ENCODE assay signal across 22 mouse cellular contexts in genomic region chr2:65207750-65208149, GRCm38 (mm10).
"Had no signal": no experiment of that assay in that cellular context is flagged by ENCODE, and none has a peak within 500 bp of the region (broad histone marks: within the 10 kb centered on the region; RNA-seq: fewer than 3 reads in every experiment).

No protein-coding gene starts in this region.

- H3K9me3 ChIP-seq: heart, embryonic 13.5 days; heart, embryonic 15.5 days; hindbrain, embryonic 13.5 days; hindbrain, embryonic 15.5 days; limb, embryonic 10.5 days; limb, embryonic 12.5 days; liver, embryonic 12.5 days had no signal

- H3K4me1 ChIP-seq: heart, embryonic 13.5 days; heart, embryonic 15.5 days; hindbrain, embryonic 13.5 days; hindbrain, embryonic 15.5 days; limb, embryonic 12.5 days; liver, embryonic 12.5 days had no signal

- ATAC-seq: hindbrain, postnatal 0 days; liver, embryonic 12.5 days had no signal

- H3K27ac ChIP-seq: gastrocnemius, adult 2 months; heart, embryonic 13.5 days; heart, embryonic 15.5 days; hindbrain, embryonic 13.5 days; hindbrain, embryonic 15.5 days; hindbrain, postnatal 0 days; layer of hippocampus, adult 2 months; left cerebral cortex, adult 2 months; limb, embryonic 10.5 days; limb, embryonic 12.5 days; liver, embryonic 12.5 days had no signal

- DNase-seq: gastrocnemius, adult 2 months; gastrocnemius, postnatal 10 days; gastrocnemius, postnatal 25 days; heart, adult 18-20 months; heart, postnatal 14 days; heart, postnatal 36 days; kidney, adult 18-20 months; kidney, adult 8-10 months; kidney, postnatal 10 days; kidney, postnatal 25 days; kidney, postnatal 4 days had no signal

- H3K27me3 ChIP-seq: heart, embryonic 13.5 days; heart, embryonic 15.5 days; hindbrain, embryonic 13.5 days; hindbrain, embryonic 15.5 days; limb, embryonic 12.5 days; liver, embryonic 12.5 days had no signal

- H3K9ac ChIP-seq: heart, embryonic 13.5 days; heart, embryonic 15.5 days; hindbrain, embryonic 13.5 days; hindbrain, embryonic 15.5 days; limb, embryonic 12.5 days; liver, embryonic 12.5 days had no signal

- H3K4me2 ChIP-seq: heart, embryonic 11.5 days; heart, embryonic 13.5 days; heart, embryonic 15.5 days; hindbrain, embryonic 13.5 days; hindbrain, embryonic 15.5 days; limb, embryonic 12.5 days; liver, embryonic 12.5 days had no signal

- H3K4me3 ChIP-seq: gastrocnemius, adult 2 months; heart, embryonic 13.5 days; heart, embryonic 15.5 days; hindbrain, embryonic 13.5 days; hindbrain, embryonic 15.5 days; layer of hippocampus, adult 2 months; left cerebral cortex, adult 2 months; limb, embryonic 10.5 days; limb, embryonic 12.5 days; liver, embryonic 12.5 days had no signal

- H3K36me3 ChIP-seq: heart, embryonic 13.5 days; heart, embryonic 15.5 days; hindbrain, embryonic 13.5 days; hindbrain, embryonic 15.5 days; limb, embryonic 10.5 days; limb, embryonic 12.5 days; liver, embryonic 12.5 days had no signal
